Mouse (Mus musculus): ENCODE data around the gene Mief1.

Mief1 gene

DNA sequence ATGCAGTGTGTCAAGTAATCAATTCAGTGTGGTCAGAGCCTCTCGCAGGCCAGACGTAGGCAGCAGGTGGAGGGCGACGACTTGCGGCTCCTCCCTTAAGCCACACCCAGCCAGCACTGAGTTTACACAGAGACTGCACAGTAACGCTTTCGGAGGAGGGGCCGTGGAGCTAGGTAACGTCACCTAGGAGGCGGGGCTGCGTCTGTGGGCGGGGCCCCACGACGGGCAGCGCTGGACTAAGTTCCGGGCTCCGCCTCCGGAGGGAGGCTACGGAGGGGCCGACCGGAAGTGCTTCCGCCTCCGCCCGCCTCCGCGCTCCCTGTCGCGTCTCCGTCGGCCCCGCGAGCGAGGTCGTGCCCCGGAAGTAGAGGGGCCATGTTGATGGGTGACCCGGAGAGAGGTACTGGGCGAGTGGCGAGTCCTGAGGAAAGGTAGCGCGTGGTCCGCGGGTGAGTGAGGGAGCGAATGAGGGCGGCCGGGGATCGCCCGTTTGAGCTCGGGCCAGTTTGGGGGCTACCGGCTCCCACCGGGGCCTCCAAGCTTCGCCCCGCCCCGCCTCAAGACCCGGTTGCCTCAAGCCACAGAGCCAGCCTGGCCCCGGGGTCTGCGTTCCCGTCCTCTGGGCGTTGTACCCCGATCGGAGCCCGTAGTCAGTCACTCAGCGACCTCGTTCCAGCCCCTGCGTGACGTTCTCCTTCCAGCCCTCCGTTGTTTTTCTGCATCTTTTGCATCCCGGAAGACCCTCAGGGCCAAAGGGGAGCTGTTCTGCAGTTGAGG lies at the start of gene Mief1:
TSS of gene Mief1 (plus strand) at position 286 of the 777 bp plus-strand sequence.
- in situ Hi-C loops (cut with MboI, MseI), result loop anchor here (5.0 to 25.0 kb wide), 2 partner anchors 82 to 1178 kb away; partner anchors contain the start of genes Dnajb7, St13 and Xpnpep3

DNA sequence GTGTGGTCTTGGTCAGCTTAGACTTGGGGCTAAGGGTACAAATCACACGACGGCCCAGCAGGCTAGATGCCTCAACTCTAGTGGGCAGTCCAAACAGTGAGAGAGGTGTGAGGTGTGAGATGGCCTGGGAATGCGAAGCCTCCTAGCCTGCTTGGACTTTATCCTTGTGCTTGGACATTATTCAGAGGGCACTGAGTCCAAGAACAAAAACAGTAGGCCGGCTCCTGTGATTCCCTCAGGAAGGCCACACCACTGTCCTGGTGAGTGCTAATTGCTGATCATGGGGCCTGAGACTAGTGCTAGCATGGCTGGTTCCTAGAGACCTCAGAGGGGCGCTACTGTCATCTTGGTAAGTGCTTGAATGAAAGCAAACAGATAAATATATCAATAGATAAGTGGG lies 44.9 kb upstream of the Mief1 start:
- in situ Hi-C loops (cut with MboI, MseI), result no loop called here

DNA sequence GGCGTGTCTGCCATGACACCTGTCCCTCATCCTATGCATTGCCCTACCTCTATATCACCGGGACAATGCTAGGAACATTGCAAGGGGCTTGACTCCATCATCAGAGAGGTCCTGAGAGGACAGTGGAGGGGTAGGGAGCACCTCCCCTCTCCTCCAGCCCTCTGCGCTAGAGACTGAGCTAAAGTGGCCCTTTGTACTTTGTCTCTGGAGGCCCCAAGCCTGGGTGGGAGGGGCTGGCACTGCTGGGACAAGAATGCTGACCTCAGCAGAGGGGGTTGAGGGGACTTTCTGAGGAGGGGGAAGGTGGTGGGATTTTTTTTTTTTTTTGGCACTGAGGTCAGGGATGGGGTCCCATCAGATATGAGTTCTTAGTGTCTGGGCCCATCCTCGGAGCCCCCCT lies 43.7 kb upstream of the Mief1 start:
- in situ Hi-C loops (cut with MboI, MseI), result no loop called here

DNA sequence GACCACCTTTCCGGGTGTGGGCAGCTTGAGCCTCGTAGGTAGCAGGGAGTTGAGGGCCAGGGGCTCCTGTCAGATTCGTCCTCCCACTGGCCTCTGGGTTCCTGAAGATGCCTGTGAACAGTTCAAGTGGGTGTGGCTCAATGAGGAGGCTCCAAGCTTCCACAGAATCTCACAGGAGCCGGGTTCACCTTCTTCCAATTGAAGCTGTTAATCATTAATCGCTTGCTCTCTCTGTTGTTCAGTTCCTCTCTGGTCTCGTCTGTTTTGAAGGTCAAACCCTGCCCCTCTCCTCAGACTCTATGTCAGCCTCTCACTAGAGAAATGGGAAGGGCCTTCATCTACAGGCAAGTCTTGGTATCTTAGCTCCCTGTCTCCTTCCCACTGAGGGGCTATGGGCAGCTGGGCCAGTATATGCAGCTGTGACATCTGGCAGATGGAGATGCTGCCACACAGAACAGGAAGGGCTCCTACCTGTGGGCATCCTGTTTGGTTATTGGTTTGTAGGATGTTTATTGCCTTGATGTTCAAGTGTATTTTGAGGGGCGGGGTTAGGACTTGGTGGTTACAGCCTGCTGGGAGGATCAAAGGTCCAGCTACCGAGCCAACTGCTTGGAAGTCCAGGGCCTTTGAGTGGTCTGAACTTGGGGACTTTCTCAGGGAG lies 42.1 kb upstream of the Mief1 start:
- in situ Hi-C loops (cut with MboI, MseI), result no loop called here

DNA sequence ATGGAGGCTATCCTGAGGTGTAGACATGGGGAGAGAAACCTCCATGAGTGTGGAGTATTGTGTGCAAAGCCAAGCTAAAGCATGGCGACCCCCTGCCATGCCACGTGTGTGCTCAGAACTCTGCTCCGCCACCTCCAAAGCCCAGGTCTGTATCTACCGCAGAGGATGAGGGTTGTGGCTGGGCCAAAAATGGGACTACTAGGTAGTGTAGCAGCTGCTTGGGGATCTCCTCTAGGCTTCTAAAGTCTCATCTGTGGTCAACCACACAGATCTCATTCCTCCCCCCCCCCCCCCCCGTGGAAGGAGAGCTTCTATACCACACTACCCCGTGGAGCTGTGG lies 41.6 kb upstream of the Mief1 start:
- in situ Hi-C loops (cut with MboI, MseI), result no loop called here

DNA sequence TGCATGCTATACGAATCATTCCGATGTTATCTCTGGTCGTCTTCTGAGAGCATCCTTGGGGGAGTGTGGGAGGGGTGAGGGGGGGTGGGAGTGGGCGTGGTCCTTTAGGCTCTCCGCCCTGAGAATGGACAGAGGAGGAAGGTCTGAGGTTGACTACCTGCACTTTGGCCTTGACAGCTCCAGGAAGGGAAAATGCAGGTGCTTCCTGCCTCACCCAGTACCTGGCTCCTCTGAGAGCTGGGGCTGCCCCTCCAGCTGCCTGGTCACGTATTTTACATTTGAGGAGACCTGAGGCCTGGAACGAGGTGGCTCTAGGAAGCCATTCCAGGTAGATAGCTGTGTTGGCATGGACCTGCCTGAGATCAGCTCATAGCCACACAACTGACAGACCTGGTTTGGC lies 41.0 kb upstream of the Mief1 start:
- in situ Hi-C loops (cut with MboI, MseI), result no loop called here

DNA sequence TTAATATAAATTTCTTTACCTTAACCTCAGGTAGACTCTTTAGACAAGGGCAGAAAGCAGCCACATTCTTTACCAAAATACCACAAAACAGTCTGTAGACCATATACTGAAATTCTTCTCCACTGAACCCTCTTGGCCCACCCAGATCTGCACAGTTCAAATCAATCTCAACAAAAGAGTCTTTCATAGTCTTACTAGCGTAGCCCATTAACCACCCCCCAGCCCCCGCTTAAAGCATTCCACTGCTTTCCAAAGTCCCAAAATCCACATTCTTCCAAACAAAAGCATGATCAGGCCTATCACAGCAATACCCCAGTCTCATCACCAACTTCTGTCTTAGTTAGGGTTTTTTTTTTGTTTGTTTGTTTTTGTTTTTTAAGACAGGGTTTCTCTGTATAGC lies 34.3 kb upstream of the Mief1 start:
- in situ Hi-C loops (cut with MboI, MseI), result no loop called here

DNA sequence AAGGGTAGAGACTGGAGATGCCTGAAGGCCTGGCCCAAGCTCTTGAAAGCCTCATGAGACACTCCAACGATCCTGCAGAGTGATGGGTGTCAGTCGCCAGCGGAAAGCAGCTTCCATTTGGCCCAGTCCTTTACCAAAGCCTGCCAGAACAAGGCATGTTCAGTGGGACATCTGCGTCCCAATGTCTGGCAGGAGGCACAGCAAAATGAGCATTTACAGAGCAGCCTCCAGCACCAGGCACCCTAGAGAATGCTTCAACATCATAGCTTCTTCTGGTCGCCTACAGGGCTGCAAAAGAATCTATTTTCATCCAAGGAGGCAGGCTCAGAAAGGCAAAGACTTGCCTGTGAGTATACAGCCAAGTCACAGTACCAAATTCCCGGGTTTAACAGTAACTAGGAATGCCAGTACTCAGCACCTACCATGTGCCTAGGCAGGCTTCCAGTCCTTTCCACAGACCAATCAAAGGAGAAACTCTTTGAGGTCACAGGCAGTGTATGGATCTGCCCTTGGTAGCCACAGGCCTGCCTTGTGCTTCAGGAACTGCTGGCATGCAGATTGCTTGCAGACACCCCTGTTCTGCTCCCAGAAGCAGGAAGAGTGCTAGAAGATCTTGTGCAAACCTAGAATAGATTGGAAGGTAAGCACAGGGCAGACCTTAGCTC lies 31.6 kb upstream of the Mief1 start:
- in situ Hi-C loops (cut with MboI, MseI), result no loop called here

DNA sequence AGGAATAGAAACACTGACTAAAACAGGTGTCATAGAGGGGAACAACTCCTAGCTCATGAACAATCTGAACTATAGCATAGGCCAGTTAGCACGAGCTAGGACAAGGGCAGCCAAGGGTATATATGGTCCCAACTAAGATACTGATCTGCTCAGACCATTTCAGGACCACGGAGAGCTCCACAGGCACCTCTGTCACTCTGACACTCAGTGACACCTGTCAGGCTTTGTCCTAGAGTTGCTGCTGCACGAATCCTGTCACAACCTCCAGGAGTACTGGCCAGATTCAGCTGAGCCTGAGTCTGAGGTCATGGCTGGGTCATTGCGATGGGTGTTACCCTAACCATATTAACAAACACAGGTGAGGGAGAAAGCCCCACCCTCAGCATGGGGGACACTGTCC lies 30.4 kb upstream of the Mief1 start:
- in situ Hi-C loops (cut with MboI, MseI), result no loop called here

DNA sequence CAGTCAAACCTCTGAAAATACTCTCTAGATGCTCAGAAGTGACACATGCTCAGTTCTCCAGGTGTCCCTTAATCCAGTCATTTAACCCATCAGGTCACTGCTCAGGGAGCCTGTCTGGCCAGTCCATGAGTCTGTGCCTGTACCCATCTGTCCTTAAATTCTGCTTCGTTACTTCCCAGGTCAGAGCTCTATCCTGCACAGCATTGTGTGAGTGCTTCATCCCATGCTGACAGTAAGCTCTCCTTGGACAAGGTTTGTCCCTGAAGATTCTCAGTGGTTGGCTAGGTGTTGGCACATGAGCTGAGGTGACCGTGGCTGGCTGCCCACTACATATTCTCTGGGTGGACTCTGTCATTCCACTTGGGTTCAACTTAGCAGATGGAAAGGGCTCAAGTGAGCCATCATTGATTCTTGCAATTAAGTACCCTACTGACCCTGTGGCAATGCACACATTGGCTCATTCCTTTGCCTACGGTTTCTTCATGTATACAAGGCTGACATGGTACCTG lies 27.7 kb upstream of the Mief1 start:
- in situ Hi-C loops (cut with MboI, MseI), result no loop called here

DNA sequence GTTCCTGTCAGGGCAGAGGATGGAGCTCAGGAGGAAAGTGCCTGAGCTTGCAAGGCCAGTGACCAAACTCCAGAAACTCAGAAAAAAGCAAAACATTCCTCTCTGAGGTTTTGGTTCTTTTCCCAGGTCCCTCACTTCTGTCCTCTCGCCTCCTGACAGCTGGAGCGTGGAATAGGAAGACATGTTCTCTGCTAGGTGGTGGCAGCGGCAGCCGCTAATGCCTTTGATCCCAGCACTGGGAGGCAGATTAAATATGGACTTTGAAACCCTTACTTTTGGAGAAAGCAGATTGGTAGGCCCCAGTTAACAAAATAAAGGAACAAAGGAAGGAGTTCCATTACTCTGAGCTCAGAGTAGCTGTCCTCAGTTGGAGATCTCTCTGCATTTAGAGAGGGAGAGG lies 25.4 kb upstream of the Mief1 start:
- in situ Hi-C loops (cut with MboI, MseI), result no loop called here

DNA sequence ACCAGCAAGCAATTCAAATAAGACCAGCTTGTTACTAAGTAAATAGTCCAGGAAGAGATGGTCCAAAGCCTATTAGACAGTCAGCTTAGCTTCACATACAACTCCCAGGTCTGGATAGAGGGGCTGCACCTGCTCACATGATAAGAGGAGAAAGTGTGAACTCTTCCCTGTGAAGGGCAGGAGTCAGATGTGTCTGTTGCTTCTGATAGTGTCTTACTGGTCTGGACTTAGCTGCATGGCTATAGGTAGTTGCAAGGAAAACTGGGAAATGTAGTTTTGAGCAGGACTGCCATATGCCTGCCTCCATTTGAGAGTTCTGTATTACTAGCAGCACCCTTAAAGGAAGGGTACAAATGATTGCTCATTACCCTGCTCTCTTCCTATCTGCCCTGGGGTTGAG lies 20.1 kb upstream of the Mief1 start:
- in situ Hi-C loops (cut with MboI, MseI), result no loop called here

DNA sequence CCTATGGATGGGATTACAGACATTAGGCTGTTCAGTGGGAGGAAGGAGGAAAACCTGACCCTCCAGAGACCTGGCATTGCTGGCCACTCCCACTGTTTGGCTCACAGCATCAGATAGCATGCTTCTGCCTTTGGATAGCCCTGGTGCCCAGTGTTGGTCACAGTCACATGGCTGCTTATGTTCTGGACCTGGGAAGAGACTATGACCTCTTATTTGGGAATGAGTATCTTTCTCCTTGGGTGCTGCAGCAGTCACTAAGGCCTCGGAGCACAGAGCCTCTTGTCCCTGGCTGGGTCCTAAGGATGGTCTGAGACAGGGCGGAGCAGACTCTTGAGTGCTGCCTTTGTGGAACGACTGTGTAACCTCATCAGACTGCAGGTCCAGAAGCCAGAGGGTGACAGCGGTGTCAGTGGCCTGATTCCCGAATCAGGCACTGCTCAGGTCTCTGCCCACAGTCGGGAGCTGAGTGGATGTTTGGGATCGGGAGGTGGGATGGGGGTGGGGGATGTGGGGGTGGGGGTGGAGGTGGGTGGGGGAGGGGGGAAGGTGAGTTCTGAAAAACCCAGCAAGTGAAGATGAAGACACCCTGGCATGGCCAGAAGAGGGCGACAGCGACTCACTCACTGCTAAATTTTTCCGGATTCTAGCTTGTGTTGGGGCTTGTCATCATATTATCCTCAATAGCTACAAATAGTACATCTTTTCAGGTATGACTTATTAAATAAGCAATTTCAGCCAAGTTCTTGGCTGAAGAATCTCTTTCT lies 17.9 kb upstream of the Mief1 start:
- in situ Hi-C loops (cut with MboI, MseI), result loop anchor here (5.0 kb wide), 1 partner anchor 84 kb away; the partner anchor contains the start of gene Tab1

DNA sequence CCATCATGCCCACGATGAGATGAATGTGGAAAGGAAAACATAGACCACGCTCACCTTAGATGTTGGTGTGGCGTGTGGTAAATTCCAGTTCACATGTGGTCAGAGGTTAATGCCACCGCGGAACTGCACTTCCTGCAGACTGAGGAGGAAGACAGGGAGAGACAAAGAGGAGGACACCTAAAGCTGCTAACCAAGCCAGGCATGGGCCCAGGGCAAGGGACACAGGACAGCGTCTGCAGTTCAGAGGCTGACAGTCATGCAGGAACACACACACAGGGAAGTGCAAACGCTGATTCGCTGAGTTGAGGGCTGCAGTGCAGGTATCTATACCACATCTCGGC lies 17.4 kb upstream of the Mief1 start:
- in situ Hi-C loops (cut with MboI, MseI), result loop anchor here (5.0 kb wide), 1 partner anchor 84 kb away; the partner anchor contains the start of gene Tab1

DNA sequence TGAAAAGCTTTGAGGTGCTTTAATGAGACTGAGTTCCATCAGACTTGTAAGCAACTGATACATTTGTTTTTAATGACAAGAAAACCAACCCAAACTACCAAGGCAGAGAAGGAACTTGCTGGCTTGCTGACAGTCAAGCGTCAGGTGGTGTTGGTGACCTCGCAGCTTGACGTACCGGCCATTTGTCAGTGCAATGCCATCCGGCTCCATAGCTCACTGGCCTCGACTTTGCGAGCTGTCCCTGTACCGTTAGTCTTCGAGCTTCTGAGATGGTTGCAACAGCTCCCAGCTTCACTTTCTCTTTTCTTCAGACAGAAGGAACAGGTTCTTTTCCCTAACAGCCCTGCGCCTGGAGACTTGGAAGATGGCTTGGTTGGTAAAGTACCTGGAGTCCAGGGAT lies 16.3 kb upstream of the Mief1 start:
- in situ Hi-C loops (cut with MboI, MseI), result loop anchor here (5.0 kb wide), 1 partner anchor 85 kb away; the partner anchor contains the start of gene Tab1

DNA sequence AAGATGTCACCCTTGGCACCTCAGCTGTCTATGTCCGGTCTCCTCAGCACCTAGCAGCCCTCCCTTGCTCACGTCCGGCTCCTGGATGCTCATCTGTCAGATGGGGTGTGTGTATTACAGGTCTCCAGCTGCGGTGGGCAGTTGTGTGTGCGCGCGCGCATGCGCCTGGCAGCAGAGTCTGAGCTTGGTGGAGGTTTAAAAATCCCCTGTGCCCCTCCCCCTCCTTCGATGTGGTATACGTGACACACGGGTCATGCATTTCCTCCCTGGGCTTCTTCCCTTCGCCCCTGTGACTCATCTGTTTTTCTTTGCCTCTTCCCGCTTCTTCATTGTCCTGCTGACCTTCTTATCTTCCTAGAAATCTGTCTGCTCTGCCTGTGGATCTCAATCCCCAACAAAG lies 14.6 kb upstream of the Mief1 start:
- in situ Hi-C loops (cut with MboI, MseI), result loop anchor here (5.0 kb wide), 1 partner anchor 87 kb away; the partner anchor contains the start of gene Tab1

DNA sequence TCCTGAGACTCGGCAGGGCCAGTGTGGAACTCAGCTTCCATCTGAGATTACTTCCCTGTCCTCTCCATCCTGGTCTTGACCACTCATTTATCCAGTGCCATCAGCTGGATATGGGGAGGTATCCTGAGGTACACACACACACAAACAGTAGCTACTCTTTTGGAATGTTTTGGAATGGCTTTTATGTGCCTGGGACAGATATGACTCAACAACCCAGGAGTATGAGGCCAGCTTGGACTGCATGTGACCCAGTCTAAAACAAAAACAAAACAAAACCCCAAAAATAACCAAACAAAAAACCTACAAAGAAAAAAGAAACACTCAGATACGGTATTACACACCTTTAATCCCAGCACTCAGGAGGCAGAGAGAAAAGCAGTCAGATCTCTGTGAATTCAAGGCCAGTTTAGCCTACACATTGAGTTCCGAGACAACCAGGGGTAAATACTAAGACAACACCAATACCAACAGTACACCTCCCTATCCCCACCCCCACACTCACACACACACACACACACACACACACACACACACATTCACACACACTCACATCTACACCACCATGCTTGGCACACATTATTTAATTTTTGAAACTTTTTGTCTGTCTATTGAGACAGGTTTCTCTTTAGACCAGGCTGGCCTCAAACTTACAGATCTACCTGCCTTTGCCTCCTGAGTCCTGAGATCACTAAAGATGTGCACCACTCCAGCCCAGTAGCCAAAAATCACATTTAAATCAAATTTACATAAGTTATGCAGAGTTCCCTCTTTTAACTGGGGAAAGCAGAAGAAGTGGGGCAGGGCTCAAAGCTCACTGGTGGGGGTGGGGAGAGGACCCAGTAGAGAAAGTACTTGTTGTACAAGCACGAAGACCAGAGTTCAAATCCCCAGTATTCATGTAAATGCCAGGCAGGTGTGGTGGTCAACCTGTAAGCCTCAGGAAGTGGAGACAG lies 13.8 kb upstream of the Mief1 start:
- in situ Hi-C loops (cut with MboI, MseI), result loop anchor here (5.0 kb wide), 1 partner anchor 88 kb away; the partner anchor contains the start of gene Tab1

DNA sequence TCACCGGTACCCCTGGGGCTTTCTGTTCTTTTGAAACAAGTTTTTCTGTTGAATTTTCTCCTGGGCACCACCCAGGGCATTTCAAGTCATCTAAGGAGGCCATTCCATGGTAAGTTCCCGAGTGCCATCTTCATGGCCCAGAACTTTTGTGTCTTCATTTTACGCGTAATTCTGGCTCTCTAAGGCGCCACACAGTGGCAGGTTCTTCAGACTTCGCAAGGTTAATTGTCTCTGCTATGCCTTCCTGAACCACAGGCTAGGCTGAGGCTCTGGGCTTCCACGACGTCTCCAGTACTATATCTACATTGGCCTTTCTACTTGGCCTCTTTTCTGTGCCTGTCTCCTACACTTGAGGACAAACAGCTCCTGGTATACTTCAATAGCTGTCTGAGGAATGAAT lies 12.8 kb upstream of the Mief1 start:
- in situ Hi-C loops (cut with MboI, MseI), result no loop called here

DNA sequence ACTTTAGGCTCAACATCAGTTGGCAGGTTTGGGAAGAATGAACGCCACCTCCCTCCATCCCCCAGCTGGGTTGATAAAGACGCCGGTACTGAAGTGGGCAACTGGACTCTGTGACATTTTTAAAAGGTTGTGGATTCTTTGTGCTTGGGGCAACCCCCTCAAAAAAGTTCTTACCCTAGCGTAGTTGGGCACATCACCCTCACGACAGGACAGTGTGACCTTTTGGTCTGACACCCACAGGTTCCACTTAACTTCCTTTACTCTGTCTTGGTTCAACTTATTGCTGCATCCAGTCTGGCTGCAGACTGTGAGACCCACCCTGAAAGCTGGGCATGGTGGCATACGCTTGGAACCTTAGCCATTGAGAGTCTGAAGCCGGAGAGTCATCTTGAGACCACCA lies 10.1 kb upstream of the Mief1 start:
- in situ Hi-C loops (cut with MboI, MseI), result no loop called here

DNA sequence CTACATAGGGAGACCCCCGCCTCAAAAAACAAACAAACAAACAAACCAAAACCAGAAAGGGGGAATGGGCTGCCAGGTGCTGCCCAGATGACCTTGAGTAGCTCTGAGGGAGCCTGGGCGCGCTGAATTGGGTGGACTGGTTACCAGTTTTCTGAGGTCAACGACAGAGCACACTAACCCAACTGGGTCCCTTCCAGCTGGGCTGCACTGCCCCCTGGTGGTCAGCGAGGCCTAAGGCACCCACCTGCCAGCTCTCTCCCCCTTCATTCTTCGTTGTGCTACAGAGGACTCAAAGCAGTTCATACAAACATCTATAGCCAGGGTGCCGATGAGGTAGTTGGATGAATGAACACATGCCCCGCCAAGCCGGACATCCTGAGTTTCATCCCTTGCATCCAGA lies 8.6 kb upstream of the Mief1 start:
- in situ Hi-C loops (cut with MboI, MseI), result loop anchor here (25.0 kb wide), 1 partner anchor 1187 kb away; the partner anchor contains the start of genes Dnajb7, St13 and Xpnpep3
